Mouse (Mus musculus) CH12.LX (cell line): Measurements from ENCODE around the gene Nacc2. TPM values are rescaled to one million over a fixed set of nuclear protein-coding genes. Genes with fewer than 3 reads are reported as not detected.

Experiments
- DNase-seq: peaks from one replicate; pipeline ENCODE4 v3.0.0-alpha.2; 2013; ENCODE audit errors: extremely low read depth
- H3K27ac ChIP-seq: 2 replicates; pipeline ENCODE4 v1.5.1; 2012; ENCODE audit warnings: low read depth, mild to moderate bottlenecking, control low read depth, moderate library complexity; ENCODE audit not compliant: insufficient read depth
- H3K27me3 ChIP-seq: replicated peaks from 2 replicates; pipeline ENCODE3; 2012; ENCODE audit warnings: inconsistent platforms
- H3K36me3 ChIP-seq, 2 experiments: replicated peaks in 1 of 2; 2 replicates each; pipeline versions ENCODE3 to v1.6.1; 2012; ENCODE audit warnings: inconsistent platforms in 1 of 2, low read length in 1 of 2, mild to moderate bottlenecking in 1 of 2, mixed read lengths in 1 of 2, moderate library complexity in 1 of 2; ENCODE audit not compliant: control insufficient read depth in 1 of 2, insufficient read depth in 1 of 2
- H3K4me1 ChIP-seq, 2 experiments: 2 replicates each; pipeline ENCODE4 v1.6.1; 2012; ENCODE audit warnings: inconsistent platforms in 1 of 2, moderate library complexity in 1 of 2; ENCODE audit not compliant: insufficient read depth in 2 of 2, control insufficient read depth in 1 of 2
- H3K4me2 ChIP-seq: 2 replicates; pipeline ENCODE4 v1.6.1; 2012; ENCODE audit warnings: low read depth, mild to moderate bottlenecking, control low read depth; ENCODE audit not compliant: poor library complexity, insufficient read depth, severe bottlenecking
- H3K4me3 ChIP-seq, 3 experiments: fragments of 150-350 bp in 1 of 3; sonication (generic) in 1 of 3; replicated peaks in 1 of 3; 2 replicates each; pipeline versions ENCODE3 to v1.5.1; 2011 to 2012; ENCODE audit warnings: low read depth in 2 of 3, low read length in 2 of 3, mild to moderate bottlenecking in 2 of 3, moderate library complexity in 2 of 3, control low read depth in 1 of 3, improper control_type of control experiment in 1 of 3, inconsistent platforms in 1 of 3, mixed read lengths in 1 of 3; ENCODE audit not compliant: poor library complexity in 1 of 3
- H3K79me2 ChIP-seq: replicated peaks from 2 replicates; pipeline ENCODE4 v1.6.1; 2012; ENCODE audit warnings: mild to moderate bottlenecking, moderate library complexity; ENCODE audit not compliant: control insufficient read depth, poor library complexity, insufficient read depth, severe bottlenecking; ENCODE audit errors: extremely low read depth
- H3K9ac ChIP-seq: 2 replicates; pipeline ENCODE4 v1.6.1; 2012; ENCODE audit warnings: low read depth, mild to moderate bottlenecking, control low read depth, moderate library complexity; ENCODE audit not compliant: insufficient read depth
- H3K9me3 ChIP-seq: replicated peaks from 2 replicates; pipeline ENCODE3; 2012; ENCODE audit warnings: low read length, inconsistent platforms, mixed read lengths
- CHD1 ChIP-seq: IDR thresholded peaks from 2 replicates; pipeline ENCODE4 v1.6.1; 2012; ENCODE audit warnings: low read depth, low read length, improper control_type of control experiment, inconsistent platforms
- ELF1 ChIP-seq: IDR thresholded peaks from 2 replicates; pipeline ENCODE4 v1.6.1; 2014; ENCODE audit warnings: low read depth, mild to moderate bottlenecking, inconsistent platforms, low read length, improper control_type of control experiment
- EP300 ChIP-seq: IDR thresholded peaks from 2 replicates; pipeline ENCODE4 v1.6.1; 2011; ENCODE audit warnings: low read length, improper control_type of control experiment
- ETS1 ChIP-seq: conservative IDR thresholded peaks from 2 replicates; pipeline ENCODE4 v1.6.1; 2012; ENCODE audit warnings: low read depth, mild to moderate bottlenecking, inconsistent platforms, low read length, improper control_type of control experiment, moderate library complexity
- GABPA ChIP-seq: IDR thresholded peaks from 2 replicates; pipeline ENCODE4 v1.6.1; 2012; ENCODE audit warnings: low read depth, low read length, improper control_type of control experiment, inconsistent platforms; ENCODE audit not compliant: insufficient replicate concordance
- HCFC1 ChIP-seq: IDR thresholded peaks from 2 replicates; pipeline ENCODE4 v1.6.1; 2012; ENCODE audit warnings: low read depth, mild to moderate bottlenecking, inconsistent platforms, low read length, improper control_type of control experiment
- IRF4 ChIP-seq: IDR thresholded peaks from 2 replicates; pipeline ENCODE4 v1.6.1; 2014; ENCODE audit warnings: low read depth, mild to moderate bottlenecking, inconsistent platforms, low read length, improper control_type of control experiment
- JUN ChIP-seq: IDR thresholded peaks from 2 replicates; pipeline ENCODE4 v1.6.1; 2011; ENCODE audit warnings: low read depth, mild to moderate bottlenecking, low read length, improper control_type of control experiment, moderate library complexity; ENCODE audit not compliant: insufficient read depth
- KAT2A ChIP-seq: IDR thresholded peaks from 2 replicates; pipeline ENCODE4 v1.6.1; 2012; ENCODE audit warnings: low read length, improper control_type of control experiment, inconsistent platforms; ENCODE audit not compliant: insufficient replicate concordance
- MAFK ChIP-seq: IDR thresholded peaks from 2 replicates; pipeline ENCODE4 v1.6.1; 2011; ENCODE audit warnings: low read length, improper control_type of control experiment; ENCODE audit not compliant: insufficient replicate concordance
- MAX ChIP-seq: IDR thresholded peaks from 2 replicates; pipeline ENCODE4 v1.6.1; 2011; ENCODE audit warnings: low read length, improper control_type of control experiment
- MAZ ChIP-seq: IDR thresholded peaks from 2 replicates; pipeline ENCODE4 v1.6.1; 2012; ENCODE audit warnings: low read depth, mild to moderate bottlenecking, inconsistent platforms, low read length, improper control_type of control experiment, moderate library complexity
- MEF2A ChIP-seq: IDR thresholded peaks from 2 replicates; pipeline ENCODE4 v1.6.1; 2014; ENCODE audit warnings: low read depth, mild to moderate bottlenecking, inconsistent platforms, low read length, improper control_type of control experiment, borderline replicate concordance
- MXI1 ChIP-seq: IDR thresholded peaks from 2 replicates; pipeline ENCODE4 v1.6.1; 2011; ENCODE audit warnings: mild to moderate bottlenecking, low read depth, low read length, improper control_type of control experiment
- MYC ChIP-seq: IDR thresholded peaks from 2 replicates; pipeline ENCODE4 v1.6.1; 2011; ENCODE audit warnings: low read depth, mild to moderate bottlenecking, improper control_type of control experiment, low read length
- NELFE ChIP-seq: IDR thresholded peaks from 2 replicates; pipeline ENCODE4 v1.6.1; 2011; ENCODE audit warnings: low read depth, low read length, improper control_type of control experiment
- PAX5 ChIP-seq: IDR thresholded peaks from 2 replicates; pipeline ENCODE4 v1.6.1; 2012; ENCODE audit warnings: low read length, inconsistent platforms, mixed read lengths
- POLR2A ChIP-seq: IDR thresholded peaks from 2 replicates; pipeline ENCODE4 v1.6.1; 2011; ENCODE audit warnings: low read depth, mild to moderate bottlenecking, improper control_type of control experiment, low read length
- RCOR1 ChIP-seq: conservative IDR thresholded peaks from 2 replicates; pipeline ENCODE4 v1.6.1; 2012; ENCODE audit warnings: low read depth, mild to moderate bottlenecking, inconsistent platforms, low read length, improper control_type of control experiment
- SMC3 ChIP-seq: IDR thresholded peaks from 2 replicates; pipeline ENCODE4 v1.6.1; 2011; ENCODE audit warnings: low read depth, low read length, improper control_type of control experiment
- TCF12 ChIP-seq: IDR thresholded peaks from 2 replicates; pipeline ENCODE4 v1.6.1; 2014; ENCODE audit warnings: low read depth, mild to moderate bottlenecking, inconsistent platforms, low read length, improper control_type of control experiment
- USF1 ChIP-seq: IDR thresholded peaks from 2 replicates; pipeline ENCODE4 v1.6.1; 2014; ENCODE audit warnings: low read depth, mild to moderate bottlenecking, inconsistent platforms, low read length, improper control_type of control experiment
- ZC3H11A ChIP-seq: IDR thresholded peaks from 2 replicates; pipeline ENCODE4 v1.6.1; 2012; ENCODE audit warnings: low read depth, mild to moderate bottlenecking, inconsistent platforms, low read length, improper control_type of control experiment
- ZKSCAN1 ChIP-seq: IDR thresholded peaks from 2 replicates; pipeline ENCODE4 v1.6.1; 2012; ENCODE audit warnings: low read depth, inconsistent platforms, low read length, improper control_type of control experiment, borderline replicate concordance
- ZMIZ1 ChIP-seq: IDR thresholded peaks from 2 replicates; pipeline ENCODE4 v1.6.1; 2012; ENCODE audit warnings: low read depth, mild to moderate bottlenecking, inconsistent platforms, low read length, improper control_type of control experiment
- ZNF384 ChIP-seq: IDR thresholded peaks from 2 replicates; pipeline ENCODE4 v1.6.1; 2012; ENCODE audit warnings: low read depth, low read length, improper control_type of control experiment, inconsistent platforms
- dilution Hi-C: fragments of 300-500 bp; cut with MboI; formaldehyde crosslinking; loops from 2 replicates; pipeline ENCODE4 v1.14.3; 2020; ENCODE audit warnings: low sequenced_read_pairs; ENCODE audit not compliant: extremely low pct_unique_long_range_greater_than_20kb, extremely low pct_ligation_motif_present
- in situ Hi-C: fragments of 300-500 bp; cut with MboI; formaldehyde crosslinking; loops from 3 replicates; pipeline ENCODE4 v1.14.3; 2019; ENCODE audit warnings: low sequenced_read_pairs, low pct_ligation_motif_present, low pct_unique_long_range_greater_than_20kb, mixed read lengths
- polyA plus RNA-seq: library from polyadenylated mRNA; unstranded; fragments of >175 nt; gene quantifications from 2 replicates; pipeline ENCODE4 v1.2.1, GENCODE M21; 2012; ENCODE audit warnings: low read depth; ENCODE audit not compliant: insufficient read length
- total RNA-seq, 2 experiments: library from RNA; depleted of rRNA; stranded (reverse); fragments of 300-350 nt in 1 of 2; fragments of >200 nt in 1 of 2; gene quantifications; 2 replicates each; pipeline ENCODE4 v1.2.3; 2012 to 2014

The Nacc2 gene
- total and polyA plus RNA-seq, 3 experiments = 0.59 to 2.3 (median 1.1) TPM

GRCm38 (mm10) chr2:26166890-26167289 is 43.9 kb upstream of the Nacc2 start:
- TF ChIP-seq HCFC1 = no peak
- no peak for TF ChIP-seq ZC3H11A
- no peak for TF ChIP-seq ELF1
- no peak for TF ChIP-seq MAX
- TF ChIP-seq POLR2A = no peak
- TF ChIP-seq EP300 = no peak
- TF ChIP-seq SMC3 = no peak
- no peak for TF ChIP-seq MEF2A
- no peak for TF ChIP-seq ZNF384
- no peak for TF ChIP-seq JUN
- no peak for TF ChIP-seq MYC
- no peak for TF ChIP-seq TCF12
- no peak for TF ChIP-seq USF1
- no peak for TF ChIP-seq ZKSCAN1
- TF ChIP-seq ZMIZ1 = no peak
- TF ChIP-seq IRF4 = no peak
- TF ChIP-seq, all 38 proteins: peak for 0
- DNase-seq = no peak
- dilution Hi-C loops = no loop called here
- Histone ChIP-seq H3K27ac (no peak overlapping the region), H3K9ac (no peak overlapping the region), H3K36me3 (no peaks in the 10 kb centered on the region), H3K4me3 (no peak overlapping the region), H3K9me3 (no peaks in the 10 kb centered on the region), H3K79me2 (no peaks in the 10 kb centered on the region), H3K4me2 (no peak overlapping the region), H3K27me3 (peaks cover 21% of the 10 kb centered on the region), H3K4me1 (peaks cover 3% of the 10 kb centered on the region in 2 experiments; a peak in 2 of 4 replicates)
- in situ Hi-C loops = loop anchor here (10.0 kb wide), 1 partner anchor 398 kb away; no protein-coding TSS in a partner anchor

GRCm38 (mm10) chr2:26158064-26158463 is 35.0 kb upstream of the Nacc2 start:
- Histone ChIP-seq H3K4me2 (no peak overlapping the region), H3K9me3 (no peaks in the 10 kb centered on the region), H3K27me3 (peaks cover 8% of the 10 kb centered on the region), H3K9ac (no peak overlapping the region), H3K4me1 (peaks cover 0 to 8% of the 10 kb centered on the region in 2 experiments; a peak in 1 of 4 replicates), H3K27ac (no peak overlapping the region), H3K4me3 (no peak overlapping the region), H3K79me2 (no peaks in the 10 kb centered on the region), H3K36me3 (no peaks in the 10 kb centered on the region)
- dilution Hi-C loops = no loop called here
- no peak for DNase-seq
- in situ Hi-C loops = loop anchor here (5.0 kb wide), 1 partner anchor 124 kb away; no protein-coding TSS in a partner anchor
- no peak for TF ChIP-seq KAT2A
- TF ChIP-seq PAX5 = no peak
- no peak for TF ChIP-seq POLR2A
- TF ChIP-seq TCF12 = no peak
- no peak for TF ChIP-seq ELF1
- no peak for TF ChIP-seq MAFK
- no peak for TF ChIP-seq NELFE
- no peak for TF ChIP-seq MEF2A
- TF ChIP-seq MAX = no peak
- no peak for TF ChIP-seq IRF4
- no peak for TF ChIP-seq MXI1
- TF ChIP-seq GABPA = no peak
- TF ChIP-seq ETS1 = no peak
- no peak for TF ChIP-seq CHD1
- no peak for TF ChIP-seq MAZ
- no peak for TF ChIP-seq ZMIZ1
- no peak for TF ChIP-seq RCOR1
